Mouse (Mus musculus) kidney, adult 2 months (tissue): ENCODE results near the gene Myod1.

Experiments
- CTCF ChIP-seq: fragments of 200-500 bp; conservative IDR thresholded peaks from 2 replicates; pipeline ENCODE4 v1.5.1; 2011; ENCODE audit warnings: low read depth, mild to moderate bottlenecking, control low read depth, low read length, moderate library complexity, mixed read lengths; ENCODE audit not compliant: insufficient read depth, insufficient read length
- POLR2A ChIP-seq: fragments of 200-500 bp; IDR thresholded peaks from one replicate; pipeline ENCODE4 v1.6.1; 2011; ENCODE audit warnings: low read depth, low read length, control low read depth

- TF ChIP-seq CTCF (no peak), POLR2A (no peak)
Measured at GRCm38 (mm10) chr7:46395571-46395970, 19.3 kb downstream of the Myod1 start.
